Mouse (Mus musculus) midbrain, embryonic 16.5 days (tissue): Measurements from ENCODE around the gene Zfp296. TPM values are rescaled to one million over a fixed set of nuclear protein-coding genes. Genes with fewer than 3 reads are reported as not detected.

Experiments
- ATAC-seq: fragments of 200-750 bp; cut with Nextera tagmentation; 2 replicates; pipeline ENCODE4 v1.8.0; 2017; ENCODE audit warnings: moderate TSS enrichment
- H3K27ac ChIP-seq: fragments of 300-500 bp; sonication (generic); 2 replicates; pipeline ENCODE4 v1.5.1; 2014; ENCODE audit warnings: mild to moderate bottlenecking, low read length, mixed read lengths
- H3K27me3 ChIP-seq: fragments of 300-500 bp; sonication (generic); 2 replicates; pipeline ENCODE4 v1.6.1; 2014; ENCODE audit warnings: low read depth, low read length, mixed read lengths; ENCODE audit not compliant: control insufficient read depth, insufficient read depth
- H3K36me3 ChIP-seq: fragments of 300-500 bp; sonication (generic); 2 replicates; pipeline ENCODE4 v1.6.1; 2014; ENCODE audit warnings: mild to moderate bottlenecking, low read length, moderate library complexity, mixed read lengths; ENCODE audit not compliant: control insufficient read depth, insufficient read depth
- H3K4me1 ChIP-seq: fragments of 300-500 bp; sonication (generic); 2 replicates; pipeline ENCODE4 v1.6.1; 2014; ENCODE audit warnings: mild to moderate bottlenecking, low read length, mixed read lengths; ENCODE audit not compliant: control insufficient read depth, insufficient read depth
- H3K4me2 ChIP-seq: fragments of 300-500 bp; sonication (generic); 2 replicates; pipeline ENCODE4 v1.6.1; 2014; ENCODE audit warnings: mild to moderate bottlenecking, low read length, mixed read lengths
- H3K4me3 ChIP-seq: fragments of 300-500 bp; sonication (generic); 2 replicates; pipeline ENCODE4 v1.5.1; 2014; ENCODE audit warnings: low read depth, mild to moderate bottlenecking, low read length, moderate library complexity, mixed read lengths
- H3K9ac ChIP-seq: fragments of 300-500 bp; sonication (generic); 2 replicates; pipeline ENCODE4 v1.6.1; 2014; ENCODE audit warnings: low read depth, low read length, mixed read lengths
- H3K9me3 ChIP-seq: fragments of 300-500 bp; sonication (generic); replicated peaks from 2 replicates; pipeline ENCODE4 v1.6.1; 2014; ENCODE audit warnings: mild to moderate bottlenecking, low read length, mixed read lengths; ENCODE audit not compliant: control insufficient read depth, poor library complexity, severe bottlenecking
- WGBS: fragments of 180-500 bp; shearing (Covaris S2); extraction: QIAGEN DNeasy Blood & Tissue Kit; methylation state at CpG from one replicate; pipeline ENCODE4 v1.1.7; 2014; 5-methylcytosine and 5-hydroxymethylcytosine counted together
- polyA plus RNA-seq: library from polyadenylated mRNA; unstranded; fragments of >200 nt; fragmentation: Nextera tagmentation; extraction: Ambion mirVana; gene quantifications from 2 replicates; pipeline ENCODE4 v1.2.1, GENCODE M21; 2015

The Zfp296 gene
- polyA plus RNA-seq, 1 experiment from 2014 or later = 0.11 TPM

GRCm38 (mm10) chr7:19569647-19570046 is 7.4 kb upstream of the Zfp296 start:
- 89% methylated on average over 3 of the region's 3 CpGs for WGBS

GRCm38 (mm10) chr7:19572926-19573775 is 3.9 kb upstream of the Zfp296 start:
- WGBS = under 1% methylated on average over 46 of the region's 53 CpGs
- Histone ChIP-seq H3K9me3 (no peaks in the 10 kb centered on the region), H3K27ac (peak overlapping the region; percentile 62), H3K4me2 (peak overlapping the region; percentile 87), H3K4me1 (peaks cover 22% of the 10 kb centered on the region), H3K9ac (peak overlapping the region; percentile 84), H3K36me3 (peaks cover 7% of the 10 kb centered on the region; the same call in 1 of the 2 replicates), H3K27me3 (peaks cover 28% of the 10 kb centered on the region), H3K4me3 (peak overlapping the region; percentile 70)
- peak; percentile 86 for ATAC-seq

More at GRCm38 (mm10) chr7:19569647-19570046, 7.4 kb upstream of the Zfp296 start:
- peaks cover 16% of the 10 kb centered on the region for H3K36me3 ChIP-seq
- H3K9me3 ChIP-seq = no peaks in the 10 kb centered on the region
- H3K4me1 ChIP-seq = peaks cover 14% of the 10 kb centered on the region
- H3K4me2 ChIP-seq = no peak overlapping the region
- H3K4me3 ChIP-seq = no peak overlapping the region
- H3K27me3 ChIP-seq = no peaks in the 10 kb centered on the region
- H3K27ac ChIP-seq = no peak overlapping the region
- no peak for ATAC-seq
- H3K9ac ChIP-seq = no peak overlapping the region

DNA sequence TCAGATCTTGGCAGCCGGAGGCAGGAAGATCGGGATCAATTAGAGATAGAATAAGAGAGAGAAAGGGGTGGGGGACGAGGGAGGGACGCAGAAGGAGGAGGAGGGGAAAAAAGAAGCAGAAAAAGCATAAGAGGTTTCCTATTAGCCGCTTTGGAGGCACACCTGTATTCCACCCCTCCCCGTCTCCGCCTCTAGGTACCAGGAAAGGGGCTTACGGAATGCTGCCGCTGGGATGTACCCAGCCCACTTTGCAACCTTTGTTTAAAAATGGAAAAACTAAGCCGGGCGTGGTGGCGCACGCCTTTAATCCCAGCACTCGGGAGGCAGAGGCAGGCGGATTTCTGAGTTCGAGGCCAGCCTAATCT is 3.3 kb upstream of the Zfp296 start:
- peaks cover 34% of the 10 kb centered on the region for H3K27me3 ChIP-seq
- ATAC-seq = peak; percentile 10; the same call in 1 of the 2 replicates
- peaks cover 7% of the 10 kb centered on the region; the same call in 1 of the 2 replicates for H3K36me3 ChIP-seq
- 29% methylated on average over 16 of the region's 16 CpGs for WGBS
- H3K27ac ChIP-seq = peak overlapping the region; percentile 62
- H3K9me3 ChIP-seq = no peaks in the 10 kb centered on the region
- H3K4me2 ChIP-seq = peak overlapping the region; percentile 87
- H3K9ac ChIP-seq = peak overlapping the region; percentile 84
- peaks cover 22% of the 10 kb centered on the region for H3K4me1 ChIP-seq
- H3K4me3 ChIP-seq = peak overlapping the region; percentile 70

GRCm38 (mm10) chr7:19575559-19575958 is 1.5 kb upstream of the Zfp296 start:
- Histone ChIP-seq H3K36me3 (peaks cover 3% of the 10 kb centered on the region), H3K4me2 (no peak overlapping the region), H3K27me3 (peaks cover 42% of the 10 kb centered on the region), H3K4me1 (peaks cover 22% of the 10 kb centered on the region), H3K4me3 (no peak overlapping the region), H3K9ac (no peak overlapping the region), H3K9me3 (no peaks in the 10 kb centered on the region), H3K27ac (no peak overlapping the region)
- 67% methylated on average over 3 of the region's 3 CpGs for WGBS
- no peak for ATAC-seq

DNA sequence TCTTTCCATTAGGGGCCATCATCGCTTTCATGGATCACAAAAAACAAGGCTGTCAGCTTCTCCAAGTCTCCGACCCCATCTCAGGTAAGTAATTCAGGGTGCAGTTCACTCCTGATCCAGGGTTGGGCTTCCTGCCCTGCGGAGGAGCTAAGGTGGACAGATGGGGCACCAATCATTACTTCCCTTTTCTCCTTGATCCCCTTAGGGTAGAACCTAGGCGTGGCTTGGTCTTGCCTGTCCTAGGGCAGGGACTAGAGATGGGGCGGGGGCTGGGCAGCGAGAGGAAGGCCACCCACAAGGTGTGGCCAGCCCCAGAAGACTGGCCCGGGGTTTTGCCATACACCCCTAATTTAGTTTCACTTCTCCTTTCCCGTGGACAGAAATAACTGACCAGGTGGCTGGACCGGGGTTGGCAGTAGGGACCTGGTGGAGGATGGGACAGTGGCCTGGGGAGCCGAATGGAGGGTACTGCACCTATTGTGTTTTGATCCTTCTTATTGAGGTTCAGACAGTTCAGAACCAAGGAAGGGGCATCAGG is 859 bp downstream of the Zfp296 start:
- Histone ChIP-seq H3K4me1 (peaks cover 8% of the 10 kb centered on the region), H3K4me3 (peak overlapping the region; percentile 34; the same call in 1 of the 2 replicates), H3K27me3 (peaks cover 42% of the 10 kb centered on the region), H3K27ac (no peak overlapping the region), H3K9ac (no peak overlapping the region), H3K4me2 (peak overlapping the region; percentile 63; the same call in 1 of the 2 replicates), H3K36me3 (peaks cover 21% of the 10 kb centered on the region), H3K9me3 (no peaks in the 10 kb centered on the region)
- WGBS = 20% methylated on average over 10 of the region's 10 CpGs
- ATAC-seq = no peak

- no peak overlapping the region for H3K4me2 ChIP-seq
- H3K36me3 ChIP-seq = peaks cover 25% of the 10 kb centered on the region
- no peak overlapping the region for H3K4me3 ChIP-seq
- H3K9ac ChIP-seq = no peak overlapping the region
- peaks cover 8% of the 10 kb centered on the region for H3K4me1 ChIP-seq
- no peak for ATAC-seq
- H3K27me3 ChIP-seq = peaks cover 42% of the 10 kb centered on the region
- H3K9me3 ChIP-seq = no peaks in the 10 kb centered on the region
- no peak overlapping the region for H3K27ac ChIP-seq
- WGBS = 61% methylated on average over 4 of the region's 4 CpGs
Observed at GRCm38 (mm10) chr7:19578436-19578835, 1.3 kb downstream of the Zfp296 start.

DNA sequence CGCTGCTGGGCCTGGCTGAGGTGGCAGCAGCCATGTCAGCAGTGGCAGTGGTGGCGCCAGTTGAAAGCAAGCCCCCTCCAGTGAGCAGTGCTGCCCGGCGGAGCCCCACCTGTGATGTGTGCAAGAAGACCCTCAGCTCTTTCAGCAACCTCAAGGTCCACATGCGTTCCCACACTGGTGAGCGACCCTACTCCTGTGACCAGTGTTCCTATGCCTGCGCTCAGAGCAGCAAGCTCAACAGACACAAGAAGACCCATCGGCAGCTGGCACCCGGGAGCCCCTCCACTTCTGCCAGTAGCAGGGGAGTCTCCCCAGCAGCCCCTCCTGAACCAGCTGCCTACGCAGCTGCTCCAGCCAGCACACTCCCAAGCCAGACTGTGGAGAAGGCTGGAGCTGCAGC is 2.7 kb downstream of the Zfp296 start:
- 86% methylated on average over 10 of the region's 10 CpGs for WGBS
- Histone ChIP-seq H3K9ac (no peak overlapping the region), H3K36me3 (peaks cover 38% of the 10 kb centered on the region), H3K27ac (no peak overlapping the region), H3K27me3 (peaks cover 42% of the 10 kb centered on the region), H3K9me3 (no peaks in the 10 kb centered on the region), H3K4me3 (no peak overlapping the region), H3K4me1 (peaks cover 8% of the 10 kb centered on the region), H3K4me2 (no peak overlapping the region)
- ATAC-seq = no peak

- Histone ChIP-seq H3K27me3 (peaks cover 38% of the 10 kb centered on the region), H3K4me2 (no peak overlapping the region), H3K4me1 (peaks cover 8% of the 10 kb centered on the region), H3K9ac (no peak overlapping the region), H3K4me3 (no peak overlapping the region), H3K9me3 (no peaks in the 10 kb centered on the region), H3K36me3 (peaks cover 41% of the 10 kb centered on the region), H3K27ac (no peak overlapping the region)
- no peak for ATAC-seq
- WGBS = 91% methylated on average over 8 of the region's 8 CpGs
Observed at GRCm38 (mm10) chr7:19580634-19581033, 3.5 kb downstream of the Zfp296 start.

GRCm38 (mm10) chr7:19586269-19586668 is 9.2 kb downstream of the Zfp296 start:
- ATAC-seq = no peak
- H3K4me2 ChIP-seq = no peak overlapping the region
- 80% methylated on average over 45 of the region's 46 CpGs for WGBS
- peaks cover 79% of the 10 kb centered on the region for H3K36me3 ChIP-seq
- no peaks in the 10 kb centered on the region for H3K4me1 ChIP-seq
- H3K9ac ChIP-seq = no peak overlapping the region
- H3K9me3 ChIP-seq = no peaks in the 10 kb centered on the region
- no peak overlapping the region for H3K27ac ChIP-seq
- H3K4me3 ChIP-seq = no peak overlapping the region
- H3K27me3 ChIP-seq = no peaks in the 10 kb centered on the region
